Mouse (Mus musculus): ENCODE data around the gene Cox6b1. TPM values are rescaled to one million over a fixed set of nuclear protein-coding genes. Genes with fewer than 3 reads are reported as not detected.

Cox6b1 gene
- polyA plus RNA-seq, 1 experiment from 2014 or later: 1,996 TPM

DNA sequence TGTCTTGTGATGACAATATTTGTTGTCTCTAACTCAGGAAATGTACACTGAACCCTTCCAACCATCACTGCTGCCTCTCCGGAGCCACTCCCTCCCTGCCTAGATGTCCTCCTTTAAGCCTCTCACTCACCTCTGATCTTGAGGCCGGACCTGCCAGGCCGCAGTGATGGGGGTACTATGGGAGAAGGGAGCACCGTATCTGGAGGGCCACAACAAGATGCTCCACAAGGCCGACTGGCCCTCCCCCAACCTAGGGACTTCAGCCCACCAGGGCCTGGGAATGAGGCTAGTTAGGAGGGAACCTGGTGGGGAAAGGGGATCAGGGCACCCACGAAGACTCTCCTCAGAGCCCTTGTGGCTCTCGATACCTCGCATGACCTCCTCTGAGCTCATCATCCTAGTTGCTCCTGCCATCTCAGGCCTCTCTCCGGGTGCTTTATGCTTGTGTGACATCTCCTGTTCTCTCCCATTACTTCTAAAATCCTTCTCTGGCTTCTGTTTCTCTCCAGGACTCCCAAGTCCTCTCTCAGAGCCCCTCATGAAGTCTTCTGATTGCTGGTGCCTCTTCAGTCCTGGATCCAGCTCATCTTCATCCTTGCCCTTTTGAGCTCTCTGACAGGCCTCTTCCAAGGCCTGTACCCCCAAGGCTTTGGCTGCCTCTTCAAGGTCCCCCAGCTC is 34.9 kb downstream of the Cox6b1 start:
- Histone ChIP-seq H3K27ac (ENCODE audit: low read length) (no peak overlapping the region), H3K9ac (ENCODE audit: low read length) (no peak overlapping the region), H3K4me1 (ENCODE audit: control insufficient read depth, insufficient read depth, low read length) (peaks cover 17% of the 10 kb centered on the region), H3K27me3 (ENCODE audit: control insufficient read depth, insufficient read depth, low read length) (no peaks in the 10 kb centered on the region), H3K36me3 (ENCODE audit: control insufficient read depth, insufficient read depth) (peaks cover 6% of the 10 kb centered on the region), H3K9me3 (replicated peaks; ENCODE audit: control insufficient read depth, low read length) (no peaks in the 10 kb centered on the region), H3K4me3 (ENCODE audit: low read length) (no peak overlapping the region), H3K4me2 (ENCODE audit: low read depth, low read length) (no peak overlapping the region)
- ATAC-seq (replicated peaks; ENCODE audit: extremely low read depth, insufficient read depth, low FRiP score): no peak
- 82% methylated on average over 9 of the region's 9 CpGs for WGBS

DNA sequence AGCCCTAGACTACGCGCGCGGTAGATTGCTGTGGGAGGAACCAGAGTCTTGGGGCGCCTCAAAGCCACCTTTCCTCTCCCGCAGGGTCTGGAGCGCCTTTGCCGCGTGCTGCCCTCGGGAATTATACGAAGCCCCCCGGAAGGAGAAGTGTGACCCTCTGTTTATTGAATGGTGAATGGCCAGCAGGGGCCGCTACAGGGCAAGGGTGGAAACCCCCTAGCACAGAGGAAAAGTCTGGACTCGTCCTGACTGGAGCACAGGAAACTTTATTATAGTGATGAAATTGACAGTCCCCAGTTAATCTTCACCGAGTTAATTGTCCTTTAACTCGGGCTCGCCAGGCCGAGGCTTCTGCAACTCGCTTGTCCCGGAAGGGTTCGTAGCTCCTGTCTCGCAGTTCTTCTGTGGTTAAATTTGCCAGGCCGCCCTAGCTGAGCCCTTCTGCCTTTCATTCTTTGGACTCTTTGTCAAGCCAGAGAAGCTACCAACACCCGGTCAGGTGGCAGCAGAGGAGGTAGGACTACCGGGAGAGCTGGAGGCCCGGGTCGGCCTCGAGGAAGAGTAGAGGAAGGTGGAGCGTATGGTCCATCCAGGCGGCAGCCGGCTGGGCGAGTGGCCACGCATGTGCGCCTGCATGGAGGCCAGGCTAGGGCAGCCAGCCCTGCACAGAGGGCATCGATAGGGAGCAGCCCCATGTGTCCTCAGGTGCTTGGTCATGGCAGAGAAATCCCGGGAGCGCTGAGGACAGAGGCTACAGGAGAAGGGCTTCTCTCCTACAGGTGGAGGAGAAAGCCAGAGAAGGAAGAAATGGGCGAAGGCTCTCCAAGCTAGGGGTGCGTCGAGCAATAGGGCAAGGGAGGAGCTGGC is 36.3 kb downstream of the Cox6b1 start:
- peaks cover 17% of the 10 kb centered on the region for H3K4me1 ChIP-seq (ENCODE audit: control insufficient read depth, insufficient read depth, low read length)
- 29% methylated on average over 40 of the region's 40 CpGs for WGBS

GRCm38 (mm10) chr7:30588676-30589434 is 37.1 kb downstream of the Cox6b1 start, which contains the start of gene Kmt2b:
Gene Kmt2b, minus strand, starts transcription at chr7:30588726.
- peak within 1 kb of the TSS; percentile 71 for H3K4me3 ChIP-seq (ENCODE audit: low read length)
- H3K27ac ChIP-seq (ENCODE audit: low read length): peak within 1 kb of the TSS; percentile 80
- under 1% methylated on average over 54 of the region's 68 CpGs for WGBS
- peak within 1 kb of the TSS; percentile 98 for H3K4me2 ChIP-seq (ENCODE audit: low read depth, low read length)
- H3K27me3 ChIP-seq (ENCODE audit: control insufficient read depth, insufficient read depth, low read length): no peaks in the 10 kb centered on the region
- no peaks in the 10 kb centered on the region for H3K9me3 ChIP-seq (replicated peaks; ENCODE audit: control insufficient read depth, low read length)
- peak within 1 kb of the TSS; percentile 88 for H3K9ac ChIP-seq (ENCODE audit: low read length)
- H3K4me1 ChIP-seq (ENCODE audit: control insufficient read depth, insufficient read depth, low read length): peaks cover 17% of the 10 kb centered on the region
- peaks cover 22% of the 10 kb centered on the region for H3K36me3 ChIP-seq (ENCODE audit: control insufficient read depth, insufficient read depth)
- ATAC-seq (replicated peaks; ENCODE audit: extremely low read depth, insufficient read depth, low FRiP score): peak; percentile 95

More for the DNA sequence above, 36.3 kb downstream of the Cox6b1 start:
- Histone ChIP-seq H3K9me3 (replicated peaks; ENCODE audit: control insufficient read depth, low read length) (no peaks in the 10 kb centered on the region), H3K4me3 (ENCODE audit: low read length) (peak overlapping the region; percentile 71), H3K4me2 (ENCODE audit: low read depth, low read length) (peak overlapping the region; percentile 90), H3K27ac (ENCODE audit: low read length) (peak overlapping the region; percentile 80), H3K27me3 (ENCODE audit: control insufficient read depth, insufficient read depth, low read length) (no peaks in the 10 kb centered on the region), H3K9ac (ENCODE audit: low read length) (peak overlapping the region; percentile 88), H3K36me3 (ENCODE audit: control insufficient read depth, insufficient read depth) (peaks cover 16% of the 10 kb centered on the region)
- ATAC-seq (replicated peaks; ENCODE audit: extremely low read depth, insufficient read depth, low FRiP score): peak; percentile 59

GRCm38 (mm10) chr7:30587842-30588667 is 37.9 kb downstream of the Cox6b1 start:
- ATAC-seq (replicated peaks; ENCODE audit: extremely low read depth, insufficient read depth, low FRiP score): peak; percentile 12
- Histone ChIP-seq H3K36me3 (ENCODE audit: control insufficient read depth, insufficient read depth) (peaks cover 29% of the 10 kb centered on the region), H3K27me3 (ENCODE audit: control insufficient read depth, insufficient read depth, low read length) (no peaks in the 10 kb centered on the region), H3K4me3 (ENCODE audit: low read length) (peak overlapping the region; percentile 71), H3K4me2 (ENCODE audit: low read depth, low read length) (peak overlapping the region; percentile 98), H3K9ac (ENCODE audit: low read length) (peak overlapping the region; percentile 88), H3K27ac (ENCODE audit: low read length) (peak overlapping the region; percentile 80), H3K4me1 (ENCODE audit: control insufficient read depth, insufficient read depth, low read length) (peaks cover 17% of the 10 kb centered on the region), H3K9me3 (replicated peaks; ENCODE audit: control insufficient read depth, low read length) (no peaks in the 10 kb centered on the region)
- 1% methylated on average over 67 of the region's 67 CpGs for WGBS

GRCm38 (mm10) chr7:30586455-30587020 is 39.4 kb downstream of the Cox6b1 start:
- Histone ChIP-seq H3K36me3 (ENCODE audit: control insufficient read depth, insufficient read depth) (peaks cover 44% of the 10 kb centered on the region), H3K4me3 (ENCODE audit: low read length) (no peak overlapping the region), H3K9me3 (replicated peaks; ENCODE audit: control insufficient read depth, low read length) (no peaks in the 10 kb centered on the region), H3K9ac (ENCODE audit: low read length) (no peak overlapping the region), H3K4me2 (ENCODE audit: low read depth, low read length) (no peak overlapping the region; the same call in 1 of the 2 replicates), H3K4me1 (ENCODE audit: control insufficient read depth, insufficient read depth, low read length) (peaks cover 17% of the 10 kb centered on the region), H3K27me3 (ENCODE audit: control insufficient read depth, insufficient read depth, low read length) (no peaks in the 10 kb centered on the region), H3K27ac (ENCODE audit: low read length) (no peak overlapping the region)
- WGBS: 91% methylated on average over 28 of the region's 28 CpGs
- ATAC-seq (replicated peaks; ENCODE audit: extremely low read depth, insufficient read depth, low FRiP score): no peak

DNA sequence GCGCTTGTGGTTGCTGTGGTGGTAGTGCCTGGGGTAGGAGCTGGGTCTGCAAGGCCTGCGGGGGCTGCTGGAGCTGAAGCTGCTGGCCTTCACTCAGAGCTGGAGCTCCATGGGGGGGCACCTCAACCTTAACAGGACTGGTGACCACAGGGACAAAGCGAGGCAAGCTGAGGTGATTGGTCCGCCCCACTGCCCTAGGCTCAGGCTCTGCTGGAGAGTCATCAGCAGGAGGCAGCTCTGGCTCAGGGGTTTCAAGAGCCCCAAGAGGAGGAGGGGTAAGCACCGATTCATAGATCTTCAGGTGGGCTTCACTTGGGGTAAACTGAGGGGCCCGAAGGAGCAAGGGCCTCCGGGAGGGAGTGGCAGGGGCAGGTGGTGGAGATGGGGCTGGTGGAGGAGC is 40.8 kb downstream of the Cox6b1 start:
- no peak for ATAC-seq (replicated peaks; ENCODE audit: extremely low read depth, insufficient read depth, low FRiP score)
- Histone ChIP-seq H3K9me3 (replicated peaks; ENCODE audit: control insufficient read depth, low read length) (no peaks in the 10 kb centered on the region), H3K4me2 (ENCODE audit: low read depth, low read length) (no peak overlapping the region), H3K9ac (ENCODE audit: low read length) (no peak overlapping the region), H3K27me3 (ENCODE audit: control insufficient read depth, insufficient read depth, low read length) (no peaks in the 10 kb centered on the region), H3K4me3 (ENCODE audit: low read length) (no peak overlapping the region), H3K36me3 (ENCODE audit: control insufficient read depth, insufficient read depth) (peaks cover 52% of the 10 kb centered on the region), H3K27ac (ENCODE audit: low read length) (no peak overlapping the region), H3K4me1 (ENCODE audit: control insufficient read depth, insufficient read depth, low read length) (peaks cover 17% of the 10 kb centered on the region)
- 93% methylated on average over 7 of the region's 7 CpGs for WGBS

- Histone ChIP-seq H3K4me2 (ENCODE audit: low read depth, low read length) (no peak overlapping the region), H3K27me3 (ENCODE audit: control insufficient read depth, insufficient read depth, low read length) (no peaks in the 10 kb centered on the region)
- 92% methylated on average over 10 of the region's 10 CpGs for WGBS
These were observed 41.6 kb downstream of the Cox6b1 start for GRCm38 (mm10) chr7:30584339-30584738.

DNA sequence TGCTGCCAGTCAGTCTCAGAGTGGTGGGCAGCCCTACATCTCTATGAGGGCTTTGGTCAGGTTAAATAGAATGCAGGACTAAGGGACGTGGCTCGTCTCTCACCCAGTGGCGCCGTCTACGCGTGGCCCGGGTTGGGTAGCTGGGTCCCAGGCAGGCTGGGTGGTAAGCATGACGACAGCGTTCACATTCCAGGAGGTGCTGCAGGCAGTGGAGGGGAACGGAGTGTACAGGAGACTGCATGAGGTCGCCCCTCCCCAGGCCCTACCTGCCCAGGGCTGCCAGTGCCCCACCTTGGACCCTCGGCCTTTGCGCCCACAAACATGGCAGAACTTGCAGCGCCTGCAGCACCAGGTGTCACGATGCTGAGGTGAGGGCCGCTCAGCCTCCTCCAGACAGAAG is 44.4 kb downstream of the Cox6b1 start:
- no peaks in the 10 kb centered on the region for H3K4me1 ChIP-seq (ENCODE audit: control insufficient read depth, insufficient read depth, low read length)
- H3K36me3 ChIP-seq (ENCODE audit: control insufficient read depth, insufficient read depth): peaks cover 87% of the 10 kb centered on the region
- H3K9me3 ChIP-seq (replicated peaks; ENCODE audit: control insufficient read depth, low read length): no peaks in the 10 kb centered on the region
- no peak overlapping the region for H3K27ac ChIP-seq (ENCODE audit: low read length)
- no peaks in the 10 kb centered on the region for H3K27me3 ChIP-seq (ENCODE audit: control insufficient read depth, insufficient read depth, low read length)
- ATAC-seq (replicated peaks; ENCODE audit: extremely low read depth, insufficient read depth, low FRiP score): no peak
- H3K9ac ChIP-seq (ENCODE audit: low read length): no peak overlapping the region
- WGBS: 93% methylated on average over 16 of the region's 16 CpGs
- no peak overlapping the region for H3K4me3 ChIP-seq (ENCODE audit: low read length)
- H3K4me2 ChIP-seq (ENCODE audit: low read depth, low read length): no peak overlapping the region

More at GRCm38 (mm10) chr7:30584339-30584738, 41.6 kb downstream of the Cox6b1 start:
- no peak overlapping the region for H3K27ac ChIP-seq (ENCODE audit: low read length)
- peaks cover 60% of the 10 kb centered on the region for H3K36me3 ChIP-seq (ENCODE audit: control insufficient read depth, insufficient read depth)
- H3K4me3 ChIP-seq (ENCODE audit: low read length): no peak overlapping the region
- H3K4me1 ChIP-seq (ENCODE audit: control insufficient read depth, insufficient read depth, low read length): peaks cover 10% of the 10 kb centered on the region
- ATAC-seq (replicated peaks; ENCODE audit: extremely low read depth, insufficient read depth, low FRiP score): no peak
- no peaks in the 10 kb centered on the region for H3K9me3 ChIP-seq (replicated peaks; ENCODE audit: control insufficient read depth, low read length)
- no peak overlapping the region for H3K9ac ChIP-seq (ENCODE audit: low read length)

Measured in heart, embryonic 16.5 days (tissue).